Mouse (Mus musculus): ENCODE measurements at regions not wholly inside any gene's neighbourhood (a gene's known extent, or its start where the extent isn't known, plus 50 kb on each side); places are given as distances from the start of the nearest gene placed in this dataset.

GRCm38 (mm10) chr1:169096737-169097136 lies 434.5 kb downstream of the Nuf2 start:
- Histone ChIP-seq H3ac (ENCODE audit: control insufficient read depth, insufficient read length, low read depth) (no peak overlapping the region), H3K4me3 (ENCODE audit: insufficient read depth, poor library complexity, severe bottlenecking) (no peak overlapping the region), H3K27me3 (ENCODE audit: control insufficient read depth, insufficient read depth, insufficient read length) (no peaks in the 10 kb centered on the region), H3K36me3 (ENCODE audit: control insufficient read depth, insufficient read depth) (no peaks in the 10 kb centered on the region), H3K79me3 (ENCODE audit: low read depth) (no peaks in the 10 kb centered on the region), H3K79me2 (ENCODE audit: control insufficient read depth, insufficient read depth) (no peaks in the 10 kb centered on the region)
- TF ChIP-seq MYOD1 (IDR thresholded peaks at IDR 0.05; ENCODE audit: control insufficient read depth, insufficient read length, low read depth) (no peak), FOSL1 (IDR thresholded peaks at IDR 0.05; ENCODE audit: insufficient read depth, low read length, poor library complexity, severe bottlenecking) (no peak), CTCF (IDR thresholded peaks at IDR 0.05; ENCODE audit: control insufficient read depth, insufficient read depth, insufficient read length) (no peak), MAX (IDR thresholded peaks at IDR 0.05) (no peak), USF1 (IDR thresholded peaks at IDR 0.05; ENCODE audit: low read depth) (no peak), MYOG (IDR thresholded peaks at IDR 0.05; ENCODE audit: control insufficient read depth, extremely low read depth, insufficient read length) (no peak), CEBPB (IDR thresholded peaks at IDR 0.05; ENCODE audit: low read depth) (no peak)

- no peaks in the 10 kb centered on the region for H3K79me2 ChIP-seq (ENCODE audit: control insufficient read depth, insufficient read depth)
- H3ac ChIP-seq (ENCODE audit: control insufficient read depth, insufficient read length, low read depth): no peak overlapping the region
- TF ChIP-seq USF1 (IDR thresholded peaks at IDR 0.05; ENCODE audit: low read depth): no peak
- H3K36me3 ChIP-seq (ENCODE audit: control insufficient read depth, insufficient read depth): no peaks in the 10 kb centered on the region
- no peak overlapping the region for H3K4me3 ChIP-seq (ENCODE audit: insufficient read depth, poor library complexity, severe bottlenecking)
- no peaks in the 10 kb centered on the region for H3K27me3 ChIP-seq (ENCODE audit: control insufficient read depth, insufficient read depth, insufficient read length)
- H3K79me3 ChIP-seq (ENCODE audit: low read depth): no peaks in the 10 kb centered on the region
Observed at GRCm38 (mm10) chr1:169093602-169094354, 437.5 kb downstream of the Nuf2 start.

GRCm38 (mm10) chr1:169086032-169086431 lies 445.2 kb downstream of the Nuf2 start:
- TF ChIP-seq FOSL1 (IDR thresholded peaks at IDR 0.05; ENCODE audit: insufficient read depth, low read length, poor library complexity, severe bottlenecking) (no peak), MYOD1 (IDR thresholded peaks at IDR 0.05; ENCODE audit: control insufficient read depth, insufficient read length, low read depth) (no peak), USF1 (IDR thresholded peaks at IDR 0.05; ENCODE audit: low read depth) (no peak), MYOG (IDR thresholded peaks at IDR 0.05; ENCODE audit: control insufficient read depth, extremely low read depth, insufficient read length) (no peak), CEBPB (IDR thresholded peaks at IDR 0.05; ENCODE audit: low read depth) (no peak), MAX (IDR thresholded peaks at IDR 0.05) (no peak), CTCF (IDR thresholded peaks at IDR 0.05; ENCODE audit: control insufficient read depth, insufficient read depth, insufficient read length) (no peak)

GRCm38 (mm10) chr1:169080686-169081085 lies 450.6 kb downstream of the Nuf2 start:
- Histone ChIP-seq H3K27me3 (ENCODE audit: control insufficient read depth, insufficient read depth, insufficient read length) (no peaks in the 10 kb centered on the region), H3K79me2 (ENCODE audit: control insufficient read depth, insufficient read depth) (no peaks in the 10 kb centered on the region), H3ac (ENCODE audit: control insufficient read depth, insufficient read length, low read depth) (no peak overlapping the region), H3K36me3 (ENCODE audit: control insufficient read depth, insufficient read depth) (no peaks in the 10 kb centered on the region), H3K79me3 (ENCODE audit: low read depth) (no peaks in the 10 kb centered on the region), H3K4me3 (ENCODE audit: insufficient read depth, poor library complexity, severe bottlenecking) (no peak overlapping the region)
- TF ChIP-seq CEBPB (IDR thresholded peaks at IDR 0.05; ENCODE audit: low read depth) (no peak), FOSL1 (IDR thresholded peaks at IDR 0.05; ENCODE audit: insufficient read depth, low read length, poor library complexity, severe bottlenecking) (no peak), MAX (IDR thresholded peaks at IDR 0.05) (no peak), CTCF (IDR thresholded peaks at IDR 0.05; ENCODE audit: control insufficient read depth, insufficient read depth, insufficient read length) (no peak), MYOD1 (IDR thresholded peaks at IDR 0.05; ENCODE audit: control insufficient read depth, insufficient read length, low read depth) (no peak), MYOG (IDR thresholded peaks at IDR 0.05; ENCODE audit: control insufficient read depth, extremely low read depth, insufficient read length) (no peak), USF1 (IDR thresholded peaks at IDR 0.05; ENCODE audit: low read depth) (no peak)

More at GRCm38 (mm10) chr1:169086032-169086431, 445.2 kb downstream of the Nuf2 start:
- Histone ChIP-seq H3K27me3 (ENCODE audit: control insufficient read depth, insufficient read depth, insufficient read length) (no peaks in the 10 kb centered on the region), H3ac (ENCODE audit: control insufficient read depth, insufficient read length, low read depth) (no peak overlapping the region), H3K4me3 (ENCODE audit: insufficient read depth, poor library complexity, severe bottlenecking) (no peak overlapping the region), H3K36me3 (ENCODE audit: control insufficient read depth, insufficient read depth) (no peaks in the 10 kb centered on the region), H3K79me3 (ENCODE audit: low read depth) (no peaks in the 10 kb centered on the region), H3K79me2 (ENCODE audit: control insufficient read depth, insufficient read depth) (no peaks in the 10 kb centered on the region)

GRCm38 (mm10) chr1:169077228-169077627 lies 454.0 kb downstream of the Nuf2 start:
- Histone ChIP-seq H3K79me2 (ENCODE audit: control insufficient read depth, insufficient read depth) (no peaks in the 10 kb centered on the region), H3ac (ENCODE audit: control insufficient read depth, insufficient read length, low read depth) (no peak overlapping the region), H3K36me3 (ENCODE audit: control insufficient read depth, insufficient read depth) (no peaks in the 10 kb centered on the region), H3K79me3 (ENCODE audit: low read depth) (no peaks in the 10 kb centered on the region), H3K4me3 (ENCODE audit: insufficient read depth, poor library complexity, severe bottlenecking) (no peak overlapping the region), H3K27me3 (ENCODE audit: control insufficient read depth, insufficient read depth, insufficient read length) (no peaks in the 10 kb centered on the region)
- no peak for TF ChIP-seq MYOD1 (IDR thresholded peaks at IDR 0.05; ENCODE audit: control insufficient read depth, insufficient read length, low read depth)
- no peak for TF ChIP-seq USF1 (IDR thresholded peaks at IDR 0.05; ENCODE audit: low read depth)
- no peak for TF ChIP-seq MYOG (IDR thresholded peaks at IDR 0.05; ENCODE audit: control insufficient read depth, extremely low read depth, insufficient read length)

- no peaks in the 10 kb centered on the region for H3K27me3 ChIP-seq (ENCODE audit: control insufficient read depth, insufficient read depth, insufficient read length)
- TF ChIP-seq FOSL1 (IDR thresholded peaks at IDR 0.05; ENCODE audit: insufficient read depth, low read length, poor library complexity, severe bottlenecking) (no peak), USF1 (IDR thresholded peaks at IDR 0.05; ENCODE audit: low read depth) (no peak), CTCF (IDR thresholded peaks at IDR 0.05; ENCODE audit: control insufficient read depth, insufficient read depth, insufficient read length) (no peak), MYOG (IDR thresholded peaks at IDR 0.05; ENCODE audit: control insufficient read depth, extremely low read depth, insufficient read length) (no peak), MYOD1 (IDR thresholded peaks at IDR 0.05; ENCODE audit: control insufficient read depth, insufficient read length, low read depth) (no peak), CEBPB (IDR thresholded peaks at IDR 0.05; ENCODE audit: low read depth) (no peak), MAX (IDR thresholded peaks at IDR 0.05) (no peak)
- H3ac ChIP-seq (ENCODE audit: control insufficient read depth, insufficient read length, low read depth): no peak overlapping the region
- H3K4me3 ChIP-seq (ENCODE audit: insufficient read depth, poor library complexity, severe bottlenecking): no peak overlapping the region
- no peaks in the 10 kb centered on the region for H3K79me3 ChIP-seq (ENCODE audit: low read depth)
- no peaks in the 10 kb centered on the region for H3K79me2 ChIP-seq (ENCODE audit: control insufficient read depth, insufficient read depth)
- H3K36me3 ChIP-seq (ENCODE audit: control insufficient read depth, insufficient read depth): no peaks in the 10 kb centered on the region
Observed at GRCm38 (mm10) chr1:169076006-169076405, 455.3 kb downstream of the Nuf2 start.
